Mouse (Mus musculus) layer of hippocampus, adult 8-10 months (tissue): ENCODE measurements around the gene Pik3r3. TPM values are rescaled to one million over a fixed set of nuclear protein-coding genes. Genes with fewer than 3 reads are reported as not detected.

Experiments used
- total RNA-seq, 4 experiments: library from RNA; stranded (reverse); gene quantifications; 2 replicates each; pipeline ENCODE4 v1.2.4; 2022

Pik3r3 gene
- total RNA-seq, 4 experiments from 2014 or later: 29.0 to 40.9 (median 35.9) TPM

Other genes starting within 250 kb of the Pik3r3 start
- 100 to 1,000 TPM; 125 to 145 (median 136) TPM for gene Faah, start 203.7 kb upstream of the Pik3r3 start, total RNA-seq
- 10 to 100 TPM; 10.6 to 11.8 (median 11.7) TPM for gene Nsun4, start 167.7 kb upstream of the Pik3r3 start, total RNA-seq
- gene Uqcrh, start 146.5 kb upstream of the Pik3r3 start, total RNA-seq: 100 to 1,000 TPM; 402 to 415 (median 406) TPM
- gene Lrrc41, start 146.3 kb upstream of the Pik3r3 start, total RNA-seq: 10 to 100 TPM; 45.7 to 49.3 (median 47.9) TPM
- gene Rad54l, start 97.9 kb upstream of the Pik3r3 start, total RNA-seq: 1 to 10 TPM in 1 of 4 experiments, under 1 TPM in 3; 0.41 to 1.1 (median 0.72) TPM
- 10 to 100 TPM; 69.7 to 76.0 (median 72.0) TPM for gene Pomgnt1, start 97.8 kb upstream of the Pik3r3 start, total RNA-seq
- 10 to 100 TPM; 21.9 to 23.7 (median 23.3) TPM for gene Lurap1, start 70.3 kb upstream of the Pik3r3 start, total RNA-seq
- not detected for gene Tspan1, start 54.0 kb upstream of the Pik3r3 start, total RNA-seq
- gene 1700042G07Rik, start 48.2 kb upstream of the Pik3r3 start, total RNA-seq: not detected
- gene Gm49337, start 48.2 kb upstream of the Pik3r3 start, total RNA-seq: 1 to 10 TPM in 1 of 4 experiments, under 1 TPM in 1, not detected in 2; 0.96 to 4.1 TPM
- gene Mast2, start 242.6 kb downstream of the Pik3r3 start, total RNA-seq: 100 to 1,000 TPM in 2 of 4 experiments, 10 to 100 TPM in 2; 80.6 to 106 (median 96.1) TPM